Comparison of ENCODE assay signal across 8 mouse cellular contexts in the genomic region with DNA sequence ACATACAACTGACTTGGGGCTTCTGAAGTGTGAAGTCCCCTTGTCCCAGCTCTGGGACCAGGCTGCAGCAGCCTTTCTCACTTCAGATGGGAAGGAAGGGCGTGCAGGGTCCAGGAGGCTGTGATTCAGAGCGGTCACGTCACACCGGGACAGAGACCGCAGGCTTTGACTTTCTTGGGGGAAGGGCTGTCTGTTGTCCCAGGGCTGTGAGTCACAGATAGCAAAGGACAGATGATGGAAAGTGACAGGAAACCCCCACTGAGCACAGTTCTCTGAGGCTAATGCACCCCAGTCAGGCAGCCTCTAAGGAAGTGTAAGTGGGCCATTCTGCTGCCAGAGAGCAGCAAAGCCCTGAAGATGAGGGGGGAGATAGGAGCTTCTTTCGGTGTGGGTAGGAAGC. TPM values are rescaled to one million over a fixed set of nuclear protein-coding genes. Genes with fewer than 3 reads are reported as not detected.
DNase-seq lines count a peak whose midpoint lies in the region; ATAC-seq lines count a peak whose summit lies in the region.

No protein-coding gene starts in this region.

- 21% methylated on average over 6 of the region's 6 CpGs for WGBS in intestine, embryonic 14.5 days

- H3K4me1 ChIP-seq in intestine, embryonic 14.5 days (replicated peaks; ENCODE audit: control insufficient read depth, insufficient read depth, low read length), result no peaks in the 10 kb centered on the region

- H3K9ac ChIP-seq in intestine, embryonic 14.5 days (ENCODE audit: low read length), result 0 out of 2 replicates have a peak overlapping the region, but pooled peaks have one; percentile 20

- peak overlapping the region; percentile 40 for H3K4me2 ChIP-seq in intestine, embryonic 14.5 days (ENCODE audit: low read length)

- H3K27me3 ChIP-seq in intestine, embryonic 14.5 days (replicated peaks; ENCODE audit: control insufficient read depth, insufficient read depth, low read length), result no peaks in the 10 kb centered on the region

- H3K27ac ChIP-seq in intestine, embryonic 14.5 days (ENCODE audit: low read depth), result no peak overlapping the region

- H3K36me3 ChIP-seq in intestine, embryonic 14.5 days (ENCODE audit: control insufficient read depth, insufficient read depth, low read length), result no peaks in the 10 kb centered on the region

- H3K4me3 ChIP-seq in intestine, embryonic 14.5 days (ENCODE audit: low read depth, low read length), result peak overlapping the region; percentile 10; the same call in 1 of the 2 replicates

- no peaks in the 10 kb centered on the region for H3K9me3 ChIP-seq in intestine, embryonic 14.5 days (ENCODE audit: control insufficient read depth, low read length)

- ATAC-seq in frontal cortex, adult (ENCODE audit: low TSS enrichment), result peak; percentile 62
- ATAC-seq in activated CD4-positive, CD25-positive, alpha-beta regulatory T cell, adult 4 months, result peak; percentile 97
- no peak for ATAC-seq in intestine, embryonic 14.5 days (replicated peaks; ENCODE audit: low FRiP score, low TSS enrichment, low read depth)

- no peak for DNase-seq in frontal cortex, postnatal 14 days (ENCODE audit: low spot score in 2 of 2)
- DNase-seq in heart, adult 18-20 months, result peak; percentile 15 to 40
- peak; percentile 55 for DNase-seq in intestine, embryonic 14.5 days (ENCODE audit: low spot score)
- DNase-seq in lung, postnatal 25 days (ENCODE audit: low spot score), result peak; percentile 8
- peak; percentile 46 for DNase-seq in retina, embryonic 14.5 days (ENCODE audit: low spot score)
- DNase-seq in layer of hippocampus, adult 9-10 months (ENCODE audit: low spot score), result no peak

RNA-seq across cellular contexts. Expression of gene Tmem260, which starts 23.9 kb away (rescaled TPM):
- 10 to 100 TPM in 1 of 2 experiments, 1 to 10 TPM in 1; 8.2 to 12.2 TPM for polyA plus RNA-seq in activated CD4-positive, CD25-positive, alpha-beta regulatory T cell, adult 4 months (2017; shearing (Covaris generic))
- total RNA-seq in heart, adult 18-20 months (2021), result 10 to 100 TPM in 1 of 2 experiments, 1 to 10 TPM in 1; 8.6 to 12.2 TPM
- polyA plus RNA-seq in intestine, embryonic 14.5 days (2014; fragmentation: Nextera tagmentation; extraction: Ambion mirVana), result 21.6 and 23.1 TPM in 2 replicates

Comparison
In these comparisons a context has a peak if more than half of its experiments do, and no peak if none do; other contexts are left out.
1. DNase-seq: peak in heart, adult 18-20 months (2 of 2), intestine, embryonic 14.5 days (single experiment), lung, postnatal 25 days (single experiment) and retina, embryonic 14.5 days (single experiment); none in frontal cortex, postnatal 14 days (0 of 2) and layer of hippocampus, adult 9-10 months (single experiment).